Mouse (Mus musculus): ENCODE measurements at regions not wholly inside any gene's neighbourhood (a gene's known extent, or its start where the extent isn't known, plus 50 kb on each side); places are given as distances from the start of the nearest gene placed in this dataset.

DNA sequence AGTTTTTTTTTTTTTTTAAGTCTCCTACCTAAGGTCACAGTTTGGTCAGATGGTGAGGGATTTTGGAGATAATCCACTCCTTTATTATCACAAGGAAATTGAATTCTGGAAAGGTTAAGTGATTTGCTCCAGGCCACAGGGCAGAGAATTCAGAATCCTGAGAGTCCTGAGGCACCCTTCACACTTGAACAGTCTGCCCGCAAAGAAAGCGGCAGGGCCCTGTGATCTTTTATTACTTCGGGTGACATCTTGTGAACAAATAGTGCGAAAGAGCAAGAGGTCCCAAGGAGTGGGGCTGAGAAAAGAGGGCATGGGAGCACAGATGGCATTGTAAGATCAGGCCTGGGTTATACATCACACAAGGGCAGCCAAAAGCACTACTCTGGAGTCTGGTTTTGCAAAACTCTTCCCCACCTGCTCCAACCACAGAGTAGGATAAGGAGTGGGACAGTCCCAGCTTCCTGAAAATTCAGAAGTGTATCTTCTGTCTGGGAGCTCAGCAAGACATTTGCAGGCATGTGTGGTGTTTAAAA, 150.5 kb upstream of the Wdr11 start:
- DNase-seq: no peak
- intact Hi-C loops (cut with DNase I): no loop called here

DNA sequence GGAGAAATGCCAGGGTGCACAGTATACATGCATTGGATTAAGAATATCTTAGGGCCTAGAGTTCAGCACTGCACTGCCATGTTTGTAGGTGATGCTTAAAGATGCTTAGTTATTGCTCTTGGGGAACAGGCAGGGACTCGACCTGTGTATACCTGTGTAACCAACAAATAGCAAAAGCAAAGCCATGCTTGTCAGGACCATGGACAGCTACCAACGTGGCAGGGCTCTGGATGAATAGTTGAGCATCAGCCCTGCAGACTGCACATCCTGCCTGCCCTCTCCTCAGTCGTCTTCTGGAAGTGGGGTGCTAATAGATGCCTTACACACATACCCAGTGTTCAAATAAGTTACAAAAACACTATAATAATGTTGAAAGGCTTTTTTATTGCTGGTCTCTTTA, 122.2 kb upstream of the Wdr11 start:
- peak; percentile 18 to 31 for DNase-seq
- intact Hi-C loops (cut with DNase I): no loop called here

DNA sequence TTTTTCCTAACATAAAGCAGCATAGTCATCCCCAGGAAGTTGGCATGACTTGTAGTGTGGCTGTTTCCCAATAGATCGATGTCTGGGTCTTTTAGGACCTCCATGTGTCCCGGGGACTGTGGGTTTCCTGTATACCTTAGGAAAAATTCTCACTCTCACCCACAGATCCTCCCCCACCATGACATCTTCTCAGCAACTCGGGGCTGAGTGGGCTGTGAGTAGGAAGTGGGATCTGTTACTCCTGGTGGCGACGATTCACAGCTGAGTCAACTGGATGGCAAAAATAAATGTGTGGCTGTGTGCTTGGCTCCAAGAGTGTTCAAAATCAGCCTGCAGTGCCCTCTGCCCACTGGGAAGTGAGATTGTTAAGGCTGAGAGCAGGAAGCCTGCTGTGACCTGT, 107.9 kb upstream of the Wdr11 start:
- intact Hi-C loops (cut with DNase I): no loop called here
- no peak for DNase-seq

DNA sequence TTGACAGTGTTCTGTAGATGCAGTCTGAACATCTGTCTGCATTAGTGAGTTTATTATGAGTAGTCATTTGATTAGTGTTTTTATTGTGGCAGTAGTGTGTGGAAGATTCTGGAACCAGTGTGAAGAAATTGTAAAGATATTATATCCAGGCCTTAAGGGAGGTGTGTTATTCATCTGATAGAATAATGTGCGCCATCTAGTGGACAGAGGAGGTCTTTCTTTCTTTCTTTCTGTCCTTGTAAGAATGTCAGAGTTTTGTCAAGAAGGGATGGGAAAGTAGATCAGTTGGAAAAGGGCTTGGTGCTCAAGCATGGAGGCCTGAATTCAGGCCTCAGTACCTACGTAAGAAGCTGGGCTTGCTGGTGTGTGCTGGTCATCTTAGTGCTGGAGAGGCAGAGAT, 84.8 kb upstream of the Wdr11 start:
- intact Hi-C loops (cut with DNase I): loop anchor here (5.0 kb wide), 2 partner anchors 270 to 645 kb away; no protein-coding TSS in a partner anchor
- no peak for DNase-seq

DNA sequence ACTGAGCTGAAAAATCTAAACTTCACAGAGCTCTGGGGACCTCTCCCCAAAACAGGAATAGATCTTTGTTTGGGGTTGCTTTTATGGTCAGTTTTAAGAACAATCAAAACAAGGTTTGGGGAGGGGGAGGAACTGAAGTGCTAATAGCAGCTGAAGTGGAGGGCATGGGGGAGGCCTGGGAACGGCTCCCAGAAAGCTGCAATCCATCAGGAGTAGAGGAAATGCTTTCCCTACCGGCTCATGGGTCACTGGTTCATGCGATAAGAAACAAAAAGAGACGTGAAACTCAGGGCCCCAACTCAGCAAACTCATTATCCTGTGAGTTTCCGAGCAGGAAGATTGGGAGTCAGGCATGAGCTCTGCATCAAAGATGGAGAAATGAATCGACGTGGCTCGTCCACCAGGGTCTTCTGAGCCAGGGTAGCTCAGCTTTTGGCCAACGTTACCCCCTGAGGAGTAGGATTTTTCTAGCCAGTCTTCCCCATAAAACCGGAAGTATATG, 82.0 kb upstream of the Wdr11 start:
- DNase-seq: no peak
- intact Hi-C loops (cut with DNase I): loop anchor here (5.0 kb wide), 2 partner anchors 272 to 647 kb away; no protein-coding TSS in a partner anchor

DNA sequence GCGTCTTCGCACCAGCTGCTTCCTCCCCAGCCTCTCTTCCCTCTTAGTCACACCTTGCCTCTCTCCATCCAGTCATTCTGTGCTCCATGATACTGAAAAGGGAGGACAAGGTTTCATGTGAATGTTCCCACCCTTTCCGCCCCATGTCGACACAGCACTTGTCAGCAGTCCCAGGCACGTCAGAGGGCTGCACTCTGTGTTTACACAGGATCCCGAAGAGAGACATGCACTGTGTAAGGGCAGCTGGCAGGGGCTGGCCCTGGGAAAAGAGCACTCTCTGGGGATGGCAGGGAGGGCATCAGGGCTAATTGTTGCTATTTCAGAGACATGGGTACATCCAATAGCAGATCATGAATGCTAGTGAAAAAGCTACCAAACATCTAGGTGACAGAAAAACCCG, 77.0 kb upstream of the Wdr11 start:
- intact Hi-C loops (cut with DNase I): no loop called here
- DNase-seq: no peak

DNA sequence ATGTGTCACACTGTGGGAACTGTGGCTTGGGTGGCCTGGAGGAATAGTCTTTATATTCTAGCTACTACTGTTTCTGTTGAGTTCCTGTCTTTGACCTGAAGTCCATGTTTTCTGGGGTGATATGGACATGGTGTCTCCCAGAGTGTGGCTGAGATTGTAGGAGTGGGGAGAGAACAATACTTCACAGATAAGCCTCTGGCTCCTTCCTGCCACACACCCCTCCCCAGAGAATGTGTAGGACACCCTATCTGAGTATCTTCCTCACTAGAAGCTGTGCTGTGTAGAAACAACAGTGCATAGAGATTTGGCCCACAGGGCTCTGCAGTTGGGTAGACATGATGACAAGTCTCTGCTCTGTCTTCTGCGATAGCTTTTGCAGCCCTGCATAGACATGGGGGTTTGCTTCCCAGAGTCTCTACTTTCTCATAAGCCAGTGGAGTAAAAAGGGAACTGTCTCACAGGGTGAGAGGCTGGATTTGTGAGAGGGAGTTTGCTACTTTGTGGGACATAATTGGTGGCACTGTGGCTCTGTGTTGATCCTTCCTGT, 67.2 kb upstream of the Wdr11 start:
- intact Hi-C loops (cut with DNase I): no loop called here
- no peak for DNase-seq

DNA sequence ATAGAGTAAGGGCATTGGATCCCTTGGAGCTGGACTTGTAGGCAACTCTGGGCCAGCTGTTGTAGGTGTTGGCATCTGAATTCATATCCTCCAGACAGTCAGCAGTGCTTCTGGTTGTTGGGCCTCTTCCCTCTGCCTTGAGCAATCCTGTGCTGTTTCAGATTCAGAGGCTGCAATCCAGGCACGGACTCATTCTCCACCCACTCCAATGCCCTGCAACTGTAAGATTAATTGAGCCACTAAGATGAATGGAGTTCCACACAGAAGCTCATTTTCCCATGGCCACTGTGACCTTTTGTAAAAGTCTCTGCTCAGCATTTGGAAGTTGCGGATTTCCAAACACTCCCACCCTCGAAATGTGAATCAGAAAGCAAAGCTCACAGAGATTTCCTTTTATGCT, 65.7 kb upstream of the Wdr11 start:
- intact Hi-C loops (cut with DNase I): no loop called here
- no peak for DNase-seq

DNA sequence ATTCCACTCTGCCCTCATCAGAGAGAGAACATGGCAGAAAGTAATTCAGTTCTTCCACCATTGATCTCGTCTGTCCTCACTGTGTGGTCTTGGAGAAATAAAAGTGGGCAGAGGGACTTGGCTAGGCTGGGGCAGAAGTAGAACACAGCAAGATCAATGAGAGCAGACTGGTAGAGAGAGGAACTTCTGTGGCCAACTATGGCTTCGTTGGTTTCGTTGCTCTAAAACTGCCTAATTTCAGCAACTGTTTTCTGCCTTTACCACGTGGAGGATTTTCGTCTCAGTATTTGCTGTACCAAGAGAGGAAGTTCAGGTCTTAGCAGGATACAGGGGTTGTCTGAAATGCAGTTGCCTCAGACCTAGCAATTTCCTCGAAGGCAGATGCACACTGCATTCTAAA, 63.4 kb upstream of the Wdr11 start:
- no peak for DNase-seq
- intact Hi-C loops (cut with DNase I): no loop called here

DNA sequence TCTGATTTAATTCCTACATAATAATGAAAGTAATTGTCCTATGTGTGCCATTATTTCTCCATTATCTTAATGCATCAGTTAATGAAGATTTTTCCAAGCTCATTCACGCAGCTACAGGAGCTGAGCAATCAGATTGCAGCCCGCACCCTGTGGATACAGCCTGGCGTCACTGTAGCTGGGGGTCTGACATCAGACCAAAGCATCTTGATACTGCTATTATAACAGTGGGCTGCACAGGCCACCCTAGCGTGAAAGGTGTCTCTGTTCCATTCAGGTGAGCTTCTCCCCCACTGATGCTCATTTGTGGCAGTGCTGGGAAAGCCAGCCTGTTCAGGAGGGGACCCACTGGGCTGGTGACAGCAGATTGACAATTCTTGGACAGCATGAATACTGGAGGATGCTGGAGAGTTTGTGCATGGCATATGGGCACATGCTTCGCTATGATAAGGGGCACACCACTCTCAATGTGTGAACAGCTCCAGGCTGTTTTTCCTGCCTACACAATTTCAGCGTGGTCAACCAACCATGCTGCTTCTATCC, 58.2 kb upstream of the Wdr11 start:
- intact Hi-C loops (cut with DNase I): no loop called here
- DNase-seq: no peak
